Mouse (Mus musculus) right cerebral cortex, postnatal 25 days (tissue): ENCODE results near the gene Snai1.

Experiments used
- DNase-seq: peaks from one replicate; pipeline ENCODE4 v3.0.0; 2022

The Snai1 gene

GRCm38 (mm10) chr2:167537476-167538297, at the start of gene Snai1:
Gene Snai1, plus strand, starts transcription at chr2:167538195.
- DNase-seq, result peak; percentile 76

GRCm38 (mm10) chr2:167490813-167491525, 47.0 kb upstream of the Snai1 start:
- peak; percentile 63 for DNase-seq

GRCm38 (mm10) chr2:167491757-167492708, 46.0 kb upstream of the Snai1 start, which contains the start of gene Rnf114:
Gene Rnf114, plus strand, starts transcription at chr2:167492645.
- no peak for DNase-seq

GRCm38 (mm10) chr2:167492713-167493636, 45.0 kb upstream of the Snai1 start, which contains the start of gene Spata2:
Gene Spata2, minus strand, starts transcription at chr2:167492887.
- peak; percentile 95 for DNase-seq

GRCm38 (mm10) chr2:167496437-167496836, 41.6 kb upstream of the Snai1 start:
- no peak for DNase-seq

GRCm38 (mm10) chr2:167497272-167497671, 40.7 kb upstream of the Snai1 start:
- no peak for DNase-seq

- no peak for DNase-seq
Measured at GRCm38 (mm10) chr2:167502554-167503252, 35.3 kb upstream of the Snai1 start.

- DNase-seq, result peak; percentile 87
Measured at GRCm38 (mm10) chr2:167503253-167503895, 34.6 kb upstream of the Snai1 start.

GRCm38 (mm10) chr2:167503896-167504349, 34.1 kb upstream of the Snai1 start:
- peak; percentile 51 for DNase-seq

GRCm38 (mm10) chr2:167505127-167505526, 32.9 kb upstream of the Snai1 start:
- no peak for DNase-seq

- no peak for DNase-seq
Measured at GRCm38 (mm10) chr2:167506546-167507260, 31.3 kb upstream of the Snai1 start.

- DNase-seq, result no peak
Measured at GRCm38 (mm10) chr2:167507719-167508385, 30.1 kb upstream of the Snai1 start.

- DNase-seq, result no peak
Measured at GRCm38 (mm10) chr2:167508569-167508968, 29.4 kb upstream of the Snai1 start.

GRCm38 (mm10) chr2:167510485-167510884, 27.5 kb upstream of the Snai1 start:
- no peak for DNase-seq

GRCm38 (mm10) chr2:167512365-167512764, 25.6 kb upstream of the Snai1 start:
- no peak for DNase-seq

- no peak for DNase-seq
Measured at GRCm38 (mm10) chr2:167512970-167513369, 25.0 kb upstream of the Snai1 start.

GRCm38 (mm10) chr2:167514641-167515040, 23.4 kb upstream of the Snai1 start:
- DNase-seq, result no peak

- no peak for DNase-seq
Measured at GRCm38 (mm10) chr2:167515688-167516087, 22.3 kb upstream of the Snai1 start.
